Mouse (Mus musculus) gastrocnemius, postnatal 14 days (tissue): ENCODE measurements at regions not wholly inside any gene's neighbourhood (a gene's known extent, or its start where the extent isn't known, plus 50 kb on each side); places are given as distances from the start of the nearest gene placed in this dataset.

Experiments used
- DNase-seq: peaks from one replicate; pipeline ENCODE4 v3.0.0; 2021; ENCODE audit warnings: mixed read lengths
- intact Hi-C: fragments of 180-260 bp; cut with DNase I; formaldehyde crosslinking; loops from one replicate; pipeline ENCODE4 v1.15.1; 2025; ENCODE audit warnings: low total_unique reads

- intact Hi-C loops, result no loop called here
Measured at GRCm38 (mm10) chr2:45194335-45194734, 77.1 kb upstream of the Zeb2 start.

DNA sequence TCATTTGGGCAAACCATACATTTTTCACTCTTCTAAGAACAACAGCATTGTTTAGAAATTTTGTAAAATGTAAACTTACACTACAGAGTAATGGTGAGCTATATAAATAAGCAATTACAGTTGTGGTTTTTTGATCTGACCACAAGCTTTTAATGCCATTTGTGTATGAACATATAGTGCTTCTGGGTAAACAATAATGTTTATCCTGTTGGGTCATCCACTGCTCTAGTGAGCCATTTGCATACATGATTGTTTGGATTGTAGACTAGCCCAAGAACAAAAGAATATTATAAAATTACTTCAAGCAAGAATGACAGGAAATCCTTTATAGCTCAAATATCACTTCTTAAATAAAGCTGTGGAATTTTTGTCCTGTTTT lies 68.4 kb upstream of the Zeb2 start:
- DNase-seq, result no peak
- intact Hi-C loops, result no loop called here

More at GRCm38 (mm10) chr2:45194335-45194734, 77.1 kb upstream of the Zeb2 start:
- no peak for DNase-seq

GRCm38 (mm10) chr2:45184704-45185620 lies 67.8 kb upstream of the Zeb2 start:
- DNase-seq, result no peak
- intact Hi-C loops, result no loop called here

DNA sequence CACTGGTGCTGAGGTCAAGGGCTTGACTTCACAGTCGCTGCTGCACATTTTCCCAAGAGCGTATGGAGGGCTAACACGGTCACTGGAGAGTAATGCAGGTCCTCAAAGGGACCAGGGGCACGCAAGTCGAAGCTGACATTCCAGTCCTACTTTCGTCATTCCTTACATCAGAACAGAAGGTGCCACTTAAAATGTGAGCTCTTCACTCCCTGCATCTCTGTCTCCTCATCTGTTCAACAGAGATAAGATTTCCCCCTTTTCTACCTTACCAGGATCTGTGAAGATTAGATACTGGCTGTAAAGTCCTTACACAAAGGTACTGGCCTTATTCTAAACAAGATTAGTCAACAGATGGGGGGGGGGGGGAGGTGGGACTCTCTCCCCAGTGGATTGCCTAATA lies 67.0 kb upstream of the Zeb2 start:
- DNase-seq, result no peak
- intact Hi-C loops, result no loop called here

GRCm38 (mm10) chr2:45182876-45183275 lies 65.7 kb upstream of the Zeb2 start:
- DNase-seq, result no peak
- intact Hi-C loops, result no loop called here

- intact Hi-C loops, result no loop called here
- no peak for DNase-seq
Measured at GRCm38 (mm10) chr2:45181552-45181951, 64.4 kb upstream of the Zeb2 start.

GRCm38 (mm10) chr2:45178849-45179453 lies 61.8 kb upstream of the Zeb2 start:
- no peak for DNase-seq
- intact Hi-C loops, result no loop called here

- no peak for DNase-seq
- intact Hi-C loops, result no loop called here
Measured at GRCm38 (mm10) chr2:45172382-45172781, 55.2 kb upstream of the Zeb2 start.

DNA sequence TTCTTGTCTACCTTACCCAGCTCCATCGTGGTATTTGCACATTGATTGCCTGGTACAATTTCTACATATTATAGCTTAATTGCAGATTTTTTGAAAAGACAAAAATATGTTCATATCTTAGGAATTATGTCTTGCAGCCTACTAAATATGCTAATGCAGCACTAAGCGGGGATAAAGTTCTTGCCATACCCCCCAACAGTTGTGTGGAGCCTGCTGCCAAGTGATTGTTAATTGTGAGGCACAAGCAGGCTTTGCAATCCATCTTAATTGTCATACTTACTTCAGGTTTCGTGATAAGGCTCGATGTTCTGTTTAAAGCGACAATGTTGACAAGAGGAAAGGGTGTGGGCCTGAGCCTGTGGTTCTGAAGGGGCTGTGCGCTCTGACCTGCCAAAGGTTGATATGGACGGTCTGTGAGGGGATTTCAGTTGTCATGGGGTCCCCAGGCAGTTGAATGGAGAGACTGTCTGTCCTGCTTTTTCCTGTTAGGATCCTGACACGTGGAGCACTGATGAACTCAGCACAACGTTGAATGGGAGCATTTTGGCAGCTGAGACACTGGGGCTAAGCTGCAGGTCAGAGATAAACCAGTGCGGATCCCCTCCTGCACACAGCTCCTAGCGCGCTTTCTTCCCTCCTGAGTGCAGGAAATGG lies 54.5 kb upstream of the Zeb2 start:
- DNase-seq, result no peak
- intact Hi-C loops, result no loop called here

DNA sequence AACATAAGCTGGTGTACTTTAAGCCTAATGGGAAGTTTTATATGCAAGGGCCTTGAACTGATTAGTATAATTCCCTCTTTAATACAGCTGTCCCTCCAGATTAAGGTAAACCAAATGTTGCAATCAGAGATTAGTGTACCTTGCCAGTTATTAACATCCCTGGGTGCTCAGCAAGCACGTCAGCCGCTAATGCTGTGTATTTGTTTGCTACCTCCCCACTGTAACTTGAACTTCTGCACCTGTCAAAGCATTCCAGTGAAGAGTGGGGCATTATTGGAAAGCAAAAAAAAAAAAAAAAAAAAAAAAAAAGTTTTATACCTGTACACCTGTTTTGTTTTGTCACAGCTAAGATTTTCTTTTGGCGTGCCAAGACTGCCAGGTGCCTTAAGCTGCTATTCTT lies 53.1 kb upstream of the Zeb2 start:
- no peak for DNase-seq
- intact Hi-C loops, result no loop called here

DNA sequence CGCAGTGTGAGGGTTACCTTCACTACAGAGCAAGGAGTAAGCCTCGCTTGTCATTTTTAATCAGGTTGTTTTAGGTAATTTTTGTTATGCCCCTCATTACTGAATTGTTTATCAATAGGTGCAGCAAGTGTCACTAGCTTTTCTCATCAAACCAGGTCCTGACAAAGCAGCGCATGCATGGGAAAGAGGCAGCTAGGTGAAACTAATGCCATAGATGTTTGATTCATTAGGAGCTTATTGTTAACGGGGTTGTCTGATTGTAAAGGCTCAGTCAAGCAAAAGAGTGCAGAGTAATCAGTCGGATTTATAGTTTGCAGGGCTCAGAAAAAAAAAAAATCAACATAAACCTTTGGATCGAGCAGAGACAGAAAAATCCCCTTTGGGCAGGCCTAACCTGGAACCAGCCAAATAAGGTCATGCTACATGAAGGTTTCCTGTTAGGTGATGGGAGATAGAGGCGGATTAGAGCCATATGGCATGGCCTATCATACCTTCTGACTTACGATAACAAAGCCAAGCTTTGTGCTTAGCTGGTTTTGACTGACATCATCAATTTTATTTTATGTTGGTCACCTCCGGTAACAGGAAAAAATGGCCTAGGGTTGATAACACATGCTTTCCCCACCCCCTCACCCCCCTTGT lies 52.4 kb upstream of the Zeb2 start:
- no peak for DNase-seq
- intact Hi-C loops, result no loop called here

GRCm38 (mm10) chr2:45168606-45169005 lies 51.4 kb upstream of the Zeb2 start:
- DNase-seq, result no peak
- intact Hi-C loops, result no loop called here
